Mouse (Mus musculus): ENCODE measurements at regions not wholly inside any gene's neighbourhood (a gene's known extent, or its start where the extent isn't known, plus 50 kb on each side); places are given as distances from the start of the nearest gene placed in this dataset.
A peak's percentile ranks its signal among the peaks of the same experiment; 100 is the strongest.

- peak; percentile 70 to 73 for DNase-seq
Observed at GRCm38 (mm10) chr15:25536451-25537334, 85.6 kb upstream of the Myo10 start.

GRCm38 (mm10) chr15:25539344-25540176 is 82.8 kb upstream of the Myo10 start:
- DNase-seq: peak; percentile 72 to 81

GRCm38 (mm10) chr15:25542382-25542781 is 79.9 kb upstream of the Myo10 start:
- DNase-seq: no peak

GRCm38 (mm10) chr15:25546185-25546584 is 76.1 kb upstream of the Myo10 start:
- no peak for DNase-seq

- DNase-seq: no peak
Observed at GRCm38 (mm10) chr15:25550269-25551054, 71.9 kb upstream of the Myo10 start.

- DNase-seq: peak in 1 of 2 experiments; percentile 21
Observed at GRCm38 (mm10) chr15:25554945-25555344, 67.4 kb upstream of the Myo10 start.

GRCm38 (mm10) chr15:25555852-25556251 is 66.5 kb upstream of the Myo10 start:
- no peak for DNase-seq

GRCm38 (mm10) chr15:25557566-25557965 is 64.8 kb upstream of the Myo10 start:
- DNase-seq: no peak

- DNase-seq: no peak
Observed at GRCm38 (mm10) chr15:25558240-25558639, 64.1 kb upstream of the Myo10 start.

- DNase-seq: peak in 1 of 2 experiments; percentile 26
Observed at GRCm38 (mm10) chr15:25563641-25564040, 58.7 kb upstream of the Myo10 start.

GRCm38 (mm10) chr15:25572495-25572894 is 49.8 kb upstream of the Myo10 start:
- no peak for DNase-seq
